30 mouse cellular contexts compared by ENCODE assay signal in genomic region chr11:121101124-121101805, GRCm38 (mm10). TPM values are rescaled to one million over a fixed set of nuclear protein-coding genes. Genes with fewer than 3 reads are reported as not detected.
A peak's percentile ranks its signal among the peaks of the same experiment; 100 is the strongest.
DNase-seq lines count a peak whose midpoint lies in the region; ATAC-seq lines count a peak whose summit lies in the region.
"Had no signal": no experiment of that assay in that cellular context is flagged by ENCODE, and none has a peak within 500 bp of the region (broad histone marks: within the 10 kb centered on the region; RNA-seq: fewer than 3 reads in every experiment).

No protein-coding gene starts in this region.

- H3K4me3 ChIP-seq in limb, embryonic 10.5 days: no peak overlapping the region
- H3K4me3 ChIP-seq in heart, embryonic 12.5 days: no peak overlapping the region
- H3K4me3 ChIP-seq: embryonic facial prominence, embryonic 15.5 days; heart, embryonic 15.5 days; hindbrain, embryonic 13.5 days; limb, embryonic 12.5 days; liver, embryonic 12.5 days; myocyte; neural tube, embryonic 13.5 days had no signal

- 91% methylated on average over 4 of the region's 4 CpGs for WGBS in limb, embryonic 10.5 days
- 63% methylated on average over 4 of the region's 4 CpGs for WGBS in heart, embryonic 12.5 days

- H3K4me1 ChIP-seq in limb, embryonic 10.5 days: no peaks in the 10 kb centered on the region
- peaks cover 12% of the 10 kb centered on the region; the same call in 1 of the 2 replicates for H3K4me1 ChIP-seq in heart, embryonic 12.5 days (replicated peaks)
- H3K4me1 ChIP-seq: neural tube, embryonic 13.5 days had no signal

- 0 out of 2 replicates have a peak, but pooled peaks have one; percentile 34 for ATAC-seq in erythroblast, adult 5-6 weeks (replicated peaks; ENCODE audit: low FRiP score, poor library complexity, severe bottlenecking)
- ATAC-seq in heart, embryonic 12.5 days (ENCODE audit: insufficient number of reproducible peaks, low FRiP score): no peak
- ATAC-seq: forebrain, postnatal 0 days; liver, embryonic 12.5 days; midbrain, embryonic 16.5 days had no signal

- H3K9ac ChIP-seq in heart, embryonic 12.5 days: no peak overlapping the region
- H3K9ac ChIP-seq: embryonic facial prominence, embryonic 15.5 days; forebrain, postnatal 0 days; heart, embryonic 15.5 days; hindbrain, embryonic 13.5 days; limb, embryonic 12.5 days; liver, embryonic 12.5 days; neural tube, embryonic 13.5 days had no signal

- no peak overlapping the region for H3K27ac ChIP-seq in limb, embryonic 10.5 days
- H3K27ac ChIP-seq in heart, embryonic 12.5 days (ENCODE audit: poor library complexity, severe bottlenecking): no peak overlapping the region
- H3K27ac ChIP-seq: embryonic facial prominence, embryonic 15.5 days; heart, embryonic 15.5 days; hindbrain, embryonic 13.5 days; limb, embryonic 12.5 days; liver, embryonic 12.5 days; neural tube, embryonic 13.5 days had no signal

- H3K27me3 ChIP-seq in limb, embryonic 10.5 days (ENCODE audit: low read depth, poor library complexity, severe bottlenecking): no peaks in the 10 kb centered on the region
- H3K27me3 ChIP-seq in heart, embryonic 12.5 days (replicated peaks): no peaks in the 10 kb centered on the region
- H3K27me3 ChIP-seq: embryonic facial prominence, embryonic 15.5 days; heart, embryonic 15.5 days; hindbrain, embryonic 13.5 days; limb, embryonic 12.5 days; liver, embryonic 12.5 days; neural tube, embryonic 13.5 days had no signal

- DNase-seq in kidney, adult 11 months: peak; percentile 58
- no peak for DNase-seq in kidney, postnatal 10 days
- peak; percentile 78 for DNase-seq in kidney, adult 9 months
- peak; percentile 59 to 66 for DNase-seq in kidney, postnatal 36 days
- no peak for DNase-seq in layer of hippocampus, postnatal 25 days (ENCODE audit: extremely low spot score in 1 of 2, low spot score in 1 of 2)
- no peak for DNase-seq in limb, embryonic 10.5 days (ENCODE audit: low spot score)
- DNase-seq: cerebellum, adult 9-10 months; forebrain, postnatal 0 days; gastrocnemius, postnatal 25 days; heart, postnatal 36 days; layer of hippocampus, adult 9-11 months; lung, adult 2 months; lung, postnatal 14 days; retina, postnatal 1 day; thymus, postnatal 14 days had no signal

- H3K36me3 ChIP-seq in limb, embryonic 10.5 days: no peaks in the 10 kb centered on the region
- H3K36me3 ChIP-seq in heart, embryonic 12.5 days: no peaks in the 10 kb centered on the region
- H3K36me3 ChIP-seq: embryonic facial prominence, embryonic 15.5 days; heart, embryonic 15.5 days; hindbrain, embryonic 13.5 days; limb, embryonic 12.5 days; liver, embryonic 12.5 days; neural tube, embryonic 13.5 days had no signal

- H3K9me3 ChIP-seq in limb, embryonic 10.5 days (replicated peaks): no peaks in the 10 kb centered on the region
- 0 out of 2 replicates have a peak, but pooled peaks cover 3% of the 10 kb centered on the region for H3K9me3 ChIP-seq in heart, embryonic 12.5 days (replicated peaks)
- H3K9me3 ChIP-seq: embryonic facial prominence, embryonic 15.5 days; heart, embryonic 15.5 days; hindbrain, embryonic 13.5 days; limb, embryonic 12.5 days; liver, embryonic 12.5 days; neural tube, embryonic 13.5 days had no signal

- no peak overlapping the region for H3K4me2 ChIP-seq in heart, embryonic 12.5 days
- H3K4me2 ChIP-seq: embryonic facial prominence, embryonic 15.5 days; heart, embryonic 15.5 days; hindbrain, embryonic 13.5 days; limb, embryonic 12.5 days; liver, embryonic 12.5 days; neural tube, embryonic 13.5 days had no signal

RNA-seq across cellular contexts. Expression of gene Tex19.2, which starts 17.2 kb away (rescaled TPM):
- total RNA-seq in erythroblast, adult 5-6 weeks (2015; ENCODE audit: low replicate concordance): not detected in 2 replicates
- not detected in 2 replicates for total RNA-seq in erythroblast, adult 5-6 weeks (2017; ENCODE audit: low replicate concordance)
- total RNA-seq in layer of hippocampus, postnatal 25 days (2021): not detected
- not detected in 2 replicates for polyA plus RNA-seq in limb, embryonic 10.5 days (2016; fragmentation: Nextera tagmentation; extraction: Ambion mirVana)
- not detected in 2 replicates for polyA plus RNA-seq in heart, embryonic 12.5 days (2016; fragmentation: Nextera tagmentation; extraction: Ambion mirVana)
- total RNA-seq: adrenal gland, postnatal 14 days; forebrain, postnatal 0 days; gastrocnemius, postnatal 25 days; heart, adult 8-10 months; heart, postnatal 36 days; left cerebral cortex, adult 8-10 months had no signal
- polyA plus RNA-seq: embryonic facial prominence, embryonic 15.5 days; forebrain, postnatal 0 days; heart, embryonic 15.5 days; hindbrain, embryonic 13.5 days; inflammation-experienced regulatory T-cells, adult 6 months; limb, embryonic 12.5 days; lung, adult 2 months; midbrain, embryonic 16.5 days; neural tube, embryonic 13.5 days; stomach, embryonic 14.5 days had no signal

RNA-seq across cellular contexts. Expression of gene Sectm1a, which starts 20.2 kb away (rescaled TPM):
- not detected in 2 replicates for total RNA-seq in erythroblast, adult 5-6 weeks (2015; ENCODE audit: low replicate concordance)
- not detected in 2 replicates for total RNA-seq in erythroblast, adult 5-6 weeks (2017; ENCODE audit: low replicate concordance)
- total RNA-seq in layer of hippocampus, postnatal 25 days (2021): not detected
- polyA plus RNA-seq in limb, embryonic 10.5 days (2016; fragmentation: Nextera tagmentation; extraction: Ambion mirVana): not detected in 2 replicates
- not detected in 2 replicates for polyA plus RNA-seq in heart, embryonic 12.5 days (2016; fragmentation: Nextera tagmentation; extraction: Ambion mirVana)
- total RNA-seq: adrenal gland, postnatal 14 days; forebrain, postnatal 0 days; gastrocnemius, postnatal 25 days; heart, adult 8-10 months; heart, postnatal 36 days; left cerebral cortex, adult 8-10 months had no signal
- polyA plus RNA-seq: forebrain, postnatal 0 days; heart, embryonic 15.5 days; hindbrain, embryonic 13.5 days; inflammation-experienced regulatory T-cells, adult 6 months; limb, embryonic 12.5 days; lung, adult 2 months; midbrain, embryonic 16.5 days; neural tube, embryonic 13.5 days; stomach, embryonic 14.5 days had no signal

RNA-seq across cellular contexts. Expression of gene Sectm1b, which starts 37.9 kb away (rescaled TPM):
- not detected in 2 replicates for total RNA-seq in erythroblast, adult 5-6 weeks (2015; ENCODE audit: low replicate concordance)
- total RNA-seq in erythroblast, adult 5-6 weeks (2017; ENCODE audit: low replicate concordance): not detected in 2 replicates
- not detected for total RNA-seq in layer of hippocampus, postnatal 25 days (2021)
- polyA plus RNA-seq in limb, embryonic 10.5 days (2016; fragmentation: Nextera tagmentation; extraction: Ambion mirVana): not detected in 2 replicates
- polyA plus RNA-seq in heart, embryonic 12.5 days (2016; fragmentation: Nextera tagmentation; extraction: Ambion mirVana): not detected in 2 replicates
- total RNA-seq: adrenal gland, postnatal 14 days; forebrain, postnatal 0 days; gastrocnemius, postnatal 25 days; heart, adult 8-10 months; heart, postnatal 36 days; left cerebral cortex, adult 8-10 months had no signal
- polyA plus RNA-seq: forebrain, postnatal 0 days; heart, embryonic 15.5 days; hindbrain, embryonic 13.5 days; inflammation-experienced regulatory T-cells, adult 6 months; limb, embryonic 12.5 days; midbrain, embryonic 16.5 days; myocyte; neural tube, embryonic 13.5 days had no signal

RNA-seq across cellular contexts. Expression of gene Tex19.1, which starts 44.7 kb away (rescaled TPM):
- total RNA-seq in erythroblast, adult 5-6 weeks (2015; ENCODE audit: low replicate concordance): not detected in 2 replicates
- total RNA-seq in erythroblast, adult 5-6 weeks (2017; ENCODE audit: low replicate concordance): not detected in 2 replicates
- total RNA-seq in layer of hippocampus, postnatal 25 days (2021): not detected
- polyA plus RNA-seq in limb, embryonic 10.5 days (2016; fragmentation: Nextera tagmentation; extraction: Ambion mirVana): 0.09 TPM in 1 of 2 replicates, not detected in the other
- 0.15 and 0.54 TPM in 2 replicates for polyA plus RNA-seq in heart, embryonic 12.5 days (2016; fragmentation: Nextera tagmentation; extraction: Ambion mirVana)
- total RNA-seq: adrenal gland, postnatal 14 days; forebrain, postnatal 0 days; gastrocnemius, postnatal 25 days; heart, adult 8-10 months; heart, postnatal 36 days; left cerebral cortex, adult 8-10 months had no signal
- polyA plus RNA-seq: forebrain, postnatal 0 days; heart, embryonic 15.5 days; hindbrain, embryonic 13.5 days; inflammation-experienced regulatory T-cells, adult 6 months; limb, embryonic 12.5 days; lung, adult 2 months; midbrain, embryonic 16.5 days; myocyte; neural tube, embryonic 13.5 days; stomach, embryonic 14.5 days had no signal

RNA-seq across cellular contexts. Expression of gene Uts2r, which starts 58.8 kb away (rescaled TPM):
- total RNA-seq in erythroblast, adult 5-6 weeks (2015; ENCODE audit: low replicate concordance): not detected in 2 replicates
- total RNA-seq in erythroblast, adult 5-6 weeks (2017; ENCODE audit: low replicate concordance): not detected in 2 replicates
- total RNA-seq in layer of hippocampus, postnatal 25 days (2021): under 1 TPM; 0.25 to 0.35 TPM
- polyA plus RNA-seq in limb, embryonic 10.5 days (2016; fragmentation: Nextera tagmentation; extraction: Ambion mirVana): 0.11 TPM in 1 of 2 replicates, not detected in the other
- not detected in 2 replicates for polyA plus RNA-seq in heart, embryonic 12.5 days (2016; fragmentation: Nextera tagmentation; extraction: Ambion mirVana)
- total RNA-seq: adrenal gland, postnatal 14 days had no signal
- polyA plus RNA-seq: heart, embryonic 15.5 days; inflammation-experienced regulatory T-cells, adult 6 months; liver, embryonic 12.5 days; stomach, embryonic 14.5 days had no signal

Comparison
In these comparisons a context has a peak if more than half of its experiments do, and no peak if none do; other contexts are left out.
1. DNase-seq: peak in kidney, adult 11 months (single experiment), kidney, adult 9 months (single experiment) and kidney, postnatal 36 days (2 of 2); none in kidney, postnatal 10 days (single experiment), layer of hippocampus, postnatal 25 days (0 of 2) and limb, embryonic 10.5 days (single experiment).